Mouse (Mus musculus) lung, postnatal 0 days (tissue): ENCODE data around the gene Tubg2. TPM values are rescaled to one million over a fixed set of nuclear protein-coding genes. Genes with fewer than 3 reads are reported as not detected.

Experiments used
- ATAC-seq: fragments of 200-750 bp; cut with Nextera tagmentation; 2 replicates; pipeline ENCODE4 v1.8.0; 2017; ENCODE audit warnings: moderate library complexity
- DNase-seq: peaks from one replicate; pipeline ENCODE4 v3.0.0-alpha.2; 2016; ENCODE audit warnings: low spot score
- H3K27ac ChIP-seq: fragments of 300-500 bp; sonication (generic); 2 replicates; pipeline ENCODE4 v1.5.1; 2014; ENCODE audit warnings: antibody characterized with exemption, mild to moderate bottlenecking, low read length, mixed read lengths
- H3K27me3 ChIP-seq: fragments of 300-500 bp; sonication (generic); replicated peaks from 2 replicates; pipeline ENCODE4 v1.6.1; 2014; ENCODE audit warnings: low read length, mixed read lengths; ENCODE audit not compliant: insufficient read depth
- H3K36me3 ChIP-seq: fragments of 300-500 bp; sonication (generic); 2 replicates; pipeline ENCODE4 v1.6.1; 2014; ENCODE audit warnings: low read length, mixed read lengths; ENCODE audit not compliant: insufficient read depth
- H3K4me1 ChIP-seq: fragments of 300-500 bp; sonication (generic); 2 replicates; pipeline ENCODE4 v1.6.1; 2014; ENCODE audit warnings: antibody characterized with exemption, low read depth, low read length, mixed read lengths; ENCODE audit not compliant: insufficient read depth
- H3K4me2 ChIP-seq: fragments of 300-500 bp; sonication (generic); replicated peaks from 2 replicates; pipeline ENCODE4 v1.6.1; 2014; ENCODE audit warnings: low read depth, mild to moderate bottlenecking, low read length, moderate library complexity, mixed read lengths
- H3K4me3 ChIP-seq: fragments of 300-500 bp; sonication (generic); 2 replicates; pipeline ENCODE4 v1.5.1; 2014; ENCODE audit warnings: low read depth, low read length
- H3K9ac ChIP-seq: fragments of 300-500 bp; sonication (generic); replicated peaks from 2 replicates; pipeline ENCODE4 v1.6.1; 2014; ENCODE audit warnings: low read depth, mild to moderate bottlenecking
- H3K9me3 ChIP-seq: fragments of 300-500 bp; sonication (generic); 2 replicates; pipeline ENCODE4 v1.6.1; 2016; ENCODE audit warnings: low read length, mixed read lengths
- CTCF ChIP-seq: IDR thresholded peaks from 2 replicates; pipeline ENCODE4 v1.5.1; 2016; ENCODE audit warnings: antibody characterized with exemption, mild to moderate bottlenecking
- EP300 ChIP-seq: IDR thresholded peaks from 2 replicates; pipeline ENCODE4 v1.6.1; 2016; ENCODE audit warnings: antibody characterized with exemption, mild to moderate bottlenecking, control low read depth
- WGBS: fragments of 180-500 bp; shearing (Covaris S2); extraction: QIAGEN DNeasy Blood & Tissue Kit; methylation state at CpG from one replicate; pipeline ENCODE4 v1.1.7; 2014; 5-methylcytosine and 5-hydroxymethylcytosine counted together
- polyA plus RNA-seq: library from polyadenylated mRNA; unstranded; fragments of >200 nt; fragmentation: Nextera tagmentation; extraction: Ambion mirVana; gene quantifications from 2 replicates; pipeline ENCODE4 v1.2.1, GENCODE M21; 2015

Tubg2 gene
- polyA plus RNA-seq, 1 experiment from 2014 or later: 2.3 TPM

DNA sequence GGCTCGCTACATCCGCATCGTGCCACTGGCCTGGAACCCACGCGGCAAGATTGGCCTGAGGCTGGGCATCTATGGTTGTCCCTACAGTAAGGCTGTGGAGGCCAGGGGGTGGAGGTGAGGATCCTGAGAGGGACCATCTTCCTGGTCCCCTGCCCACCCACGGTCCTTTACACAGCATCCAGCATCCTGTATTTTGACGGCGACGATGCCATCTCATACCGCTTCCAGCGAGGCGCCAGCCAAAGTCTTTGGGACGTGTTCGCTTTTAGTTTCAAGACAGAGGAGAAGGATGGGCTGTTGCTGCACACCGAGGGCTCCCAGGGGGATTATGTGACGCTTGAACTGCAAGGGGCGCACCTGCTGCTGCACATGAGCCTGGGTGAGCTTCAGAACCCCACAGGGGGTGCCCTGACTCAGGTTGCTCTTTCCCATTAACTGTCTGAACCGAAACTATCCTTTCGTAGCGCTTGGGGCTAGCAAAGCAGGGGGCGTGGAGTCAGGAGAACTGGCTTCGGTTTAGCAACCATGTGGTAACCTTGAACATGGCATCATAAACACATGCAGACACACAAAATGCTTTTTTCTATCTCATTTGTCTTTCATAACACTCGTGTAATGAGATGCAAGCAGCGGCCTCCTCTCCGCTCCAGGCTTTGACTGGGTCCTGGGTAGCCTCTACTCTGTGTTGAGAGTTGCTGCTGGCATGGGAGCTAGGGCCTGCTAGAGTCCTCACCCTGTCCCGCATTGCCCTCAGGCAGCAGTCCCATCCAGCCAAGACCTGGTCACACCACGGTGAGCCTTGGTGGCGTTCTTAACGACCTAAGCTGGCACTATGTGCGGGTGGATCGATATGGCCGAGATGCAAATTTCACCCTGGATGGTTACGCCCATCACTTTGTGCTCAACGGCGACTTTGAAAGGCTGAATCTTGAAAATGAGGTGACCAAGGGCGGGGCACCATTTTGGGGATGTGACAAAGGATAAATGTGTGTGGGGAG lies 22.7 kb downstream of the Tubg2 start:
- TF ChIP-seq EP300: no peak
- TF ChIP-seq CTCF: no peak
- Histone ChIP-seq H3K27ac (no peak overlapping the region), H3K4me1 (peaks cover 12% of the 10 kb centered on the region; the same call in 1 of the 2 replicates), H3K27me3 (peaks cover 5% of the 10 kb centered on the region), H3K36me3 (no peaks in the 10 kb centered on the region), H3K9me3 (no peaks in the 10 kb centered on the region), H3K4me2 (no peak overlapping the region), H3K4me3 (no peak overlapping the region), H3K9ac (no peak overlapping the region)
- 61% methylated on average over 36 of the region's 36 CpGs for WGBS
- ATAC-seq: no peak
- no peak for DNase-seq

DNA sequence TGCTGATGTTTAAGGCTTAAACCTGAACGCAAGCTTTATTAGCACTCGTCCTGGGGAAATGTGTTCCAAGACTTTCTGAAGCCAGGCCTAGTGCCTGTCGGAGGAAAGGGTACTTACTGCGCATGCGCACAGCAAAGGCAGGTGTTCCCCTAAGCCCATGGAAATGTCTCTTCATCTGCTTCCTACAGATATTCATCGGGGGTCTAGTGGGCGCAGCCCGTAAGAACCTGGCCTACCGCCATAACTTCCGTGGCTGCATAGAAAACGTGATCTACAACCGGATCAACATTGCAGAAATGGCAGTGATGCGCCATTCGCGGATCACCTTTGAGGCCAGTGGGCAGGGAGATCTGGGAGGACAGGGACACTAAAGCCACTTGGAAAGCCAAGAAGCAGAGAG lies 23.6 kb downstream of the Tubg2 start:
- no peak overlapping the region for H3K27ac ChIP-seq
- no peaks in the 10 kb centered on the region for H3K36me3 ChIP-seq
- ATAC-seq (no peak), DNase-seq (no peak)
- no peaks in the 10 kb centered on the region for H3K9me3 ChIP-seq
- peaks cover 8% of the 10 kb centered on the region; the same call in 1 of the 2 replicates for H3K4me1 ChIP-seq
- H3K4me3 ChIP-seq: no peak overlapping the region
- no peak overlapping the region for H3K9ac ChIP-seq
- TF ChIP-seq EP300: no peak
- no peak for TF ChIP-seq CTCF
- no peak overlapping the region for H3K4me2 ChIP-seq
- 74% methylated on average over 15 of the region's 15 CpGs for WGBS
- peaks cover 5% of the 10 kb centered on the region for H3K27me3 ChIP-seq

DNA sequence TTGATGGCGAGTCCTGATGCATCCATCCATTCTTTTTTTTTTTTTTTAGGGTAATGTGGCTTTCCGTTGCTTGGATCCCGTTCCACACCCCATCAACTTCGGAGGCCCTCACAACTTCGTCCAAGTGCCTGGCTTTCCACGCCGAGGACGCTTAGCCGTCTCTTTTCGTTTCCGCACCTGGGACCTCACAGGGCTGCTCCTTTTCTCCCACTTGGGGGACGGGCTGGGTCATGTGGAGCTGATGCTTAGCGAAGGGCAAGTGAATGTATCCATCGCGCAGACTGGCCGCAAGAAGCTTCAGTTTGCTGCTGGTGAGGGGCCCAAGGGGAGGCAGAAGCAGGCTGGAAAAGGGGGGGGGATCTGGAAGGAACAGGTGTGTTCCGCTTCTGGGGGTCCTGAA lies 24.6 kb downstream of the Tubg2 start:
- Histone ChIP-seq H3K36me3 (no peaks in the 10 kb centered on the region), H3K27me3 (peaks cover under 1% of the 10 kb centered on the region), H3K27ac (no peak overlapping the region), H3K4me1 (peaks cover 2% of the 10 kb centered on the region; the same call in 1 of the 2 replicates), H3K4me2 (no peak overlapping the region), H3K9me3 (no peaks in the 10 kb centered on the region), H3K9ac (no peak overlapping the region), H3K4me3 (no peak overlapping the region)
- DNase-seq (no peak), ATAC-seq (no peak)
- no peak for TF ChIP-seq EP300
- no peak for TF ChIP-seq CTCF
- WGBS: 54% methylated on average over 17 of the region's 17 CpGs

DNA sequence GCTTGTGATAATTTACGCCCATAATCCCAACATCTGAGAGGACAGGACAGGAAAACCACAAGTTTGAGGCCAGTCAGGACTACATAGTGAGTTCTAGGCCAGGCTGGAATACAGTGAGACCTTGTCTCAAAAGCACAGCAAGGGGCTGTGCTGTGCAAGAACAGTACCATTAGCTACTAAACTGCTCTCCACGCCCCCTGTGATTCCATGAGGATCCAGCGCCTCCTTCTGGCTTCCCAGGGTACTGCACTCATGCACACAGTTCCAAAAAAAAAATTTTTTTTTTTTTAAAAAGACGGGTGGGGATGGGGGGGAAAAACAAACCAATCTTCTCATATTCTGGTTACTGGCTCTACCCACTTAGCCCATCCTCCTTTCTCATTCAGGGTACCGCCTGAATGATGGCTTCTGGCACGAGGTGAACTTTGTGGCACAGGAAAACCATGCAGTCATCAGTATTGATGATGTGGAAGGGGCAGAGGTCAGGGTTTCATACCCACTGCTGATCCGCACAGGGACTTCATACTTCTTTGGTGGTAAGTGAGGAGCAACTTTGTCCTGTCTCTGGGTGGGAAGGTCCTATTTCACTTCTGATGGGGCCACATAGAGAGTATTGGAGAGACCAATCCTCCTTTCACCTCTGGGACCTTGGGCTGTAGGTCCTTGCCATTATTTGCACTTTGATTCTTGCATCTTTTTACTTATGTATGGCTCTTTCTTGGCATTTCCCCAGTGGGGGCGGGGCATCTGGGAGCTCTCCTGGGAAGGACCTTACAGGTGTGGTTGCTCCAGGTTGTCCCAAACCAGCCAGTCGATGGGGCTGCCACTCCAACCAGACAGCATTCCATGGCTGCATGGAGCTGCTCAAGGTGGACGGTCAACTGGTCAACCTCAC lies 25.4 kb downstream of the Tubg2 start:
- TF ChIP-seq CTCF (peak; percentile 91), EP300 (no peak)
- H3K27me3 ChIP-seq: no peaks in the 10 kb centered on the region
- no peak overlapping the region for H3K9ac ChIP-seq
- H3K9me3 ChIP-seq: no peaks in the 10 kb centered on the region
- no peak overlapping the region for H3K4me2 ChIP-seq
- 36% methylated on average over 10 of the region's 10 CpGs for WGBS
- no peak overlapping the region for H3K27ac ChIP-seq
- DNase-seq (peak; percentile 82), ATAC-seq (peak; percentile 35; the same call in 1 of the 2 replicates)
- no peak overlapping the region for H3K4me3 ChIP-seq
- H3K36me3 ChIP-seq: no peaks in the 10 kb centered on the region
- no peaks in the 10 kb centered on the region for H3K4me1 ChIP-seq

DNA sequence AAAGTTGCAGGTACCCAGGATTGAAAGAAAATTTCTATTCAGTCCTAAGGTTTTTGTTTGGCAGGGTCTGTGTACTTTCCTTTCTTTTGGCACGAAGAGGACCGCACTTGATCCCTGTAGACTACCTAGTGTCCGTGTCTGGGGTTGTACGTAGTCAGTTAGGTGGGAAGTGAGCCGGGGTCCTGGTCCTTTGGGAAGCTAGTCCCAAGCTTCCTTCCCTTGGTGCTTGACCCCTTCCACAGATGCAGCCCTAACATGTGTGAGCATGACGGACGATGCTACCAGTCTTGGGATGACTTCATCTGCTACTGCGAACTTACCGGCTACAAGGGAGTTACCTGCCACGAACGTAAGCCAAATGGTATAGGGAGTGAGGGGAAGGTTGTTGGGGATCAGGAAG lies 26.3 kb downstream of the Tubg2 start:
- 90% methylated on average over 11 of the region's 11 CpGs for WGBS
- H3K27ac ChIP-seq: no peak overlapping the region
- ATAC-seq (no peak), DNase-seq (no peak)
- H3K4me1 ChIP-seq: no peaks in the 10 kb centered on the region
- H3K9me3 ChIP-seq: no peaks in the 10 kb centered on the region
- H3K27me3 ChIP-seq: no peaks in the 10 kb centered on the region
- TF ChIP-seq CTCF: no peak
- no peak overlapping the region for H3K4me3 ChIP-seq
- H3K36me3 ChIP-seq: no peaks in the 10 kb centered on the region
- no peak overlapping the region for H3K9ac ChIP-seq
- no peak overlapping the region for H3K4me2 ChIP-seq
